Mouse (Mus musculus) spleen, embryonic (tissue): Measurements from ENCODE around the gene Ndrg2.
"Not testable (repeated sequence)": the region's sequence is repeated elsewhere in the genome, so short reads cannot be mapped to it uniquely, and the experiment has no call there.

Source experiments
- CTCF ChIA-PET: fragments of 350-600 bp; sonication (Branson Sonifier 250); formaldehyde crosslinking; loops from one replicate; lab custom pipeline; 2022; lab: Charles Lee

The Ndrg2 gene

DNA sequence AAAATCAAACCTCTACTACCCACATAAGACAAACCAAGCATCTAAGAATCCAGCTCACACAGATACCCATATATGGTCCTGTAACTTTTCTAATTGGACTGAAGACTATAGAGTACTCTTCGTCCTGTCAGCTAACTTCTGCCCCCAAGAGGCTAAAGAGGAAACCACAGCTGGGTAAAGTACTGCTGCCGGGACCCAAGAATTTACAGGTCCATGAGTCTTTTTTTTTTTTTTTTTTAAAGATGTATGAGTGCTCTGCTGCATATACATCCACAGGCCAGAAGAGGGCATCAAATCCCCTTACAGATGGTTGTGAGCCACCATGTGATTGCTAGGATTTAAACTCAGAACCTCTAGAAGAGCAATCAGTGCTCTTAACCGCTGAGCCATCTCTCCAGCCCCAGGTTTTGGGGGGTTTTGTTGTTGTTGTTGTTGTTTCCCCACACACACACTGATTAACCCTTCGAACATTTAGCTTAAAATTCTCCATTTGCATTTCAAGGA, 30.4 kb downstream of the Ndrg2 start:
- CTCF ChIA-PET, result interaction anchor here (0.7 to 1.1 kb wide), 3 partner anchors 11 to 578 kb away, joined by 3 to 9 read pairs (median 4); no protein-coding TSS in a partner anchor

DNA sequence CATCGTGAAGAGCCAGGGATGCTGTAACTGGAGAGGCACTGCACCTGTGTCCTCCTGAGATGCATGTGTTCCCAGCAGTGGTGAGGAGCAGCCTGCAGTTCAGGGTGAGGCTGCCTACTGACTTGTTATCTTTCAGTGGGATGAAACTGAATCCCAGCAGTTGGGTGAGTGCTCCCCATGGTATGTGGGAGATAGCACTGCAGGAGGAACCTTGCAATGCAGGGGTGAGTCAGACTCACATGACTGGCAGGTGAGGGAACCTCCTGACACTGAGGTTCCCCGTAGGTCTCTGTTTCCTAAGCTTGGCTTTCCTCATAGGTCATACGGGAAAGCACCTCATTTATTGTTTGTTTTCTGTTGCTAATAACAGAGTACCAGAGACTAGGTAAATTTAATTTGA, 36.4 kb downstream of the Ndrg2 start:
- CTCF ChIA-PET, result no interaction called here

DNA sequence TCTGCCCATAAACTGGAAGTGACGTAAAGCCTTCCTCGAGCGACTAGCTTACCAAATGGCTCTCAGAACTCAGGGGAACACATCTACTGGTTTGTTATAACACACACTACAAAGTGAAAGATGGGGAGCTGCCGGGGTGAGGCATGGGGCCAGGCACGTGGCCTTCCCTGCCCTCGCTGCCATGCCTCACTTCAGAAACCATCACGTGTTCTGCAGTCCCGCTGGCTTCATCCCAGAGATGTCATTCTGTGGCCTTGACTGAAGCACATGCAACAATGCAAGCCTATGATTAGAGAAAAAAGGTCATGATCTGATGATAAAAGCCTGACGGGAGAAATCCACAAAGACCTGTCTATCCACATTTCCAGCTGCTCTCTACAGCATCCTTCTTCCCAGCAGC, 42.2 kb downstream of the Ndrg2 start:
- CTCF ChIA-PET, result no interaction called here

DNA sequence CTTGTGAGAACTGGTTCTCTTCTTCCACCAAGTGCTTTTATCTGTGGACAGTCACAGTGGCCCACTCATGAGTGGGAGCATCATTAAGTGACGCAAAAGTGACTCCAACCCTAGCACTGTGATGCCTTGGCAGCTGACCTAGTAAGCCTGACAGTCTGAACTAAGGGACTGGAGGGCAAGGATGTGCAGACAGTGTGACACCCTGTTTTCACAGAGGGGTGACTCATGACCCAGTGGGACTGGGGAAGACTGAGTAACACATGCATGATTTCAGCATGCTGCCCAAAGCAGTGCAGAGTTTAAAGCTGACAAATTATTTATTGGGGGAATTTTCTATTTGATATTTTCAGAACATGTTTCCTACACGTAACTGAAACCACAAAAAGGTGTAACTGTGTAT, 43.2 kb downstream of the Ndrg2 start:
- CTCF ChIA-PET, result no interaction called here

DNA sequence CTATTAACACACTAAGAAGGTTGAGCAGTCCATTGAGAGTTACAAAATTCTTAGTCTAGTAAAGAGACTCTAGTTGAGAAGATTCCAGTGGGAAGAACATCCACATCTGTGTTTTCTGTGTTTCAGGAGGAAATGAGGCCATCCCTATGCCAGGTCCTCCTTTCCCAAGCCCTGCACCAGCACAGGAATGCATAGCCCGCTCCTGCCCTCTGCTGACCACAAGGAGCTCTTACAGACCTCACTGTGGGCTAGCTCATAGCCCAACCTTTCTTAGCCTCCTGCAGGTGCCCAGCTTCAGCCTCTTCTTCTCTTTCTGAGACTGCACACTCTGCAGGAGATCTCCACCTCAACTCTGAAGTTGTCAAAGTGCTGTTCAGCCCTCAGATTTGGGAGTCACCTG, 50.4 kb downstream of the Ndrg2 start:
- CTCF ChIA-PET, result not testable (repeated sequence)

DNA sequence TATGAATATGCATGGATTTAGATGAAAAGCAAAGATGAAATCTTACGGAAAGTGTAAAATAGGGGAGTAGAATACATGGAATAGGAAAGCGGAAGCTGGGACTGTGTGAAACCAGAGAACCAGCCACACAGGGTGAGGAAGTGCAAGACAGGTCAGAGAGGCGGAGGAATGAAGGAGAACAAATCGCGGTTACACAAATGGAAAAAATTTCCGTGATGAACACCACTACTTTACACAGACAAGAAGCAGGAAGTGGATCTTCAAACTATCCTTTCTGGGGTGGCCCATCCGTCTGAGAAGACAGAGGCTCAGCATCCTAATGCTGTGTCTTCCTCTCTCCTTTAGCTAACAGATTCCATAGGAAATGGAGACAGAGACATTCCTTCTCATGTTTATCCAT, 58.7 kb downstream of the Ndrg2 start:
- CTCF ChIA-PET, result not testable (repeated sequence)
